Mouse (Mus musculus) kidney, adult 8-10 months (tissue): ENCODE results near the gene Plcg2.

ENCODE experiments used
- DNase-seq, 2 experiments: peaks; one replicate each; pipeline ENCODE4 v3.0.0; 2022

Gene Plcg2

GRCm38 (mm10) chr8:117498179-117498914, at the start of gene Plcg2:
Gene Plcg2, plus strand, starts transcription at chr8:117498291.
- DNase-seq, result peak in 1 of 2 experiments; percentile 32

GRCm38 (mm10) chr8:117451072-117451471, 47.0 kb upstream of the Plcg2 start:
- DNase-seq, result no peak

- DNase-seq, result no peak
Measured at GRCm38 (mm10) chr8:117453974-117454373, 44.1 kb upstream of the Plcg2 start.

GRCm38 (mm10) chr8:117454516-117455116, 43.5 kb upstream of the Plcg2 start:
- no peak for DNase-seq

GRCm38 (mm10) chr8:117455701-117456100, 42.4 kb upstream of the Plcg2 start:
- no peak for DNase-seq

- DNase-seq, result no peak
Measured at GRCm38 (mm10) chr8:117458440-117458839, 39.7 kb upstream of the Plcg2 start.

- DNase-seq, result no peak
Measured at GRCm38 (mm10) chr8:117462701-117463284, 35.3 kb upstream of the Plcg2 start.

GRCm38 (mm10) chr8:117464525-117464924, 33.6 kb upstream of the Plcg2 start:
- DNase-seq, result no peak

GRCm38 (mm10) chr8:117465250-117465649, 32.8 kb upstream of the Plcg2 start:
- DNase-seq, result peak; percentile 45 to 58

DNA sequence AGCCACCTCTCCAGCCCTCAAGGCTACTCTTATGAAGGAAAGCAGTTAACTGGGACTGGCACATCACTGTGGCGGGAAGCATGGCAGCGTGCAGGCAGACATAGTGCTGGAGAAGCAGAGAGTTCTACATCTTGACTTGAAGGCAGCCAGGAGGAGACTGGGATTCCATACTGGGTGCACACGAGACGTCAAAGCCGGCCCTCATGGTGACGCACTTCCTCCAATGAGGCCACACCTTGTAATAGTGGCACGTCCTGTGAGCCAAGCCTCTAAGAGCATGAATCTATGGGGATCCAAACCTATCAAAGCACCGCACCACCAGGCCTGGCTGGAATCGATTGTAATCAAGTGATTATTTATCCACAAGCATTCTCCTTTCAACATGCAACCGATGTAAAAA, 30.6 kb upstream of the Plcg2 start:
- DNase-seq, result no peak

DNA sequence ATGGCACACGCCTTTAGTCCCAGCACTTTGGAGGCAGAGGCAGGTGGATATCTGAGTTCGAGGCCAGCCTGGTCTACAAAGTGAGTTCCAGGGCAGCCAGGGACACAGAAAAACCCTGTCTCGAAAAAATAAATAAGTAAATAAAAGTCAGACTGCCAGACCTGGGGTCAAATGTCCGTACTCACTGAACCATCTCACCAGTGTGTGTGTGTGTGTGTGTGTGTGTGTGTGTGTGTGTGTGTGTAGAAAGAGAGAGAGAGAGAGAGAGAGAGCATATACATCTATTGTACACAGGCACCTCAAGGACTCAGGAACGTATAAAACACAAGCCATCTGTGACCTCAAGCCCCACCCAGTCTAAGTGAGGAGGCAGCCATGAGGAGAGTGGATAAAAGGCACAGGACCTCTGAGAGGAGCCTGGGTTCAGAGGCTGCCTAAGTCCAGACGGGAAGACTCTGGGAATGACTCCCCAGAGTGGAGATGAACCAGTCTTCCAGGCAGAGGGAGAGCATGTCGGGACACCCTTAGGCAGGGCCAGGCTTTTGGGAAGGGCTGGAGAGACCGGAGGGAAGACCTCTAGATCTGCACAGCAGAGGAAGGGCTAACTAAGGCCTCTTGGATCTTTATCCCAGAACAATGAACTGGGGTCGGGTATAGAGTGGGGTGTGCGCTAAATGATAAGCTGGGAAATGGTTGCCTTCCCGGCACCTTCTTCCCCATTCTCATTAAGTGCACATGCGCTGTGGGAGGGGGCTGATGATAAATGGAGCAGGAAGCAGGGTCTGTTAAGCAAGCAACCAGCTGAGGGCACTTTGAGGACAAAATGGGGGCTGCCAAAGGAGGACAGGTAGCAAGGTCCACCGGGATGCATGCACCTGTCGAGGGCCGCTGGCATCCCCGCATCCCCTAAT, 28.4 kb upstream of the Plcg2 start:
- peak; percentile 47 to 48 for DNase-seq

DNA sequence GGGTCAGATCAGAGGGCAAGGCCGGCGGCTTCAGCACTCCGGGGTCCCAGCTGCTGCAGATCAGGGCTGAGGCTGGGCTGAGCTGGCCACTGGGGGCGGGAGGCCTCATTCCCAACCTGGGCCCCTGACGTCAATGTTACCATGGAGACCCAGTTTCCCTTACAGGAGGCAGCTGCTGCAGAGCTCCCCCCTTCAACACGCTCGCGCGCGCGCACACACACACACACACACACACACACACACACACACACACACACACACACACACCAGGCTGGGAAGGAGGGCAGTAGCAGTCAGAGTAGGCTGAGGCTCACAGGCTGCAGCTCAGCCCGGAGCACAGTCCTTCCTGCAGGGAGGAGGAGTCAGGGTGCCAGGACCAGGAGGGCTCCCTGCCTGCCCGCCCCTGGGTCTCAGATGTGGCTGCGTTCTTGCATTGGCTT, 27.7 kb upstream of the Plcg2 start:
- peak; percentile 75 to 83 for DNase-seq

DNA sequence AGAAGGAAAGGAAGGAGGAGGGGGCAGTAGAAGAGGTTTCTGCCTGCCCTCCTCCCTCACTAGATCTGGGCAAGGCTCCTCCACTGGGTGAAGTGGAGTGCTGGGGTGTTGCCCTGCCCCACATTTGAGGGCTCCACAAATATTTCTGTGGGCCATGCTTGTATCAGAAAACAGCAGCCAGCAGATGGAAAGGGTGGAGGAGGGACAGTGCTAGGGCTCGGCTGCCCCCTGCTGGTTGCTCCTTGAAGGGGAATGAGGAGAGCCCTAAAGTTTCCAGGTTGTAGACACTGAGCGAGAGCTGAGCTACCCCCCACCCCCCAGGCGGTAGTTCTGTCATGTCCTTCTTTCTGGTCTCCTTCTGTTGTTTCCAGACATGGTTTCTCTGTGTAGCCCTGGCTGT, 26.9 kb upstream of the Plcg2 start:
- DNase-seq, result peak in 1 of 2 experiments; percentile 74

GRCm38 (mm10) chr8:117471655-117472054, 26.4 kb upstream of the Plcg2 start:
- no peak for DNase-seq

- DNase-seq, result no peak
Measured at GRCm38 (mm10) chr8:117472332-117472731, 25.8 kb upstream of the Plcg2 start.

DNA sequence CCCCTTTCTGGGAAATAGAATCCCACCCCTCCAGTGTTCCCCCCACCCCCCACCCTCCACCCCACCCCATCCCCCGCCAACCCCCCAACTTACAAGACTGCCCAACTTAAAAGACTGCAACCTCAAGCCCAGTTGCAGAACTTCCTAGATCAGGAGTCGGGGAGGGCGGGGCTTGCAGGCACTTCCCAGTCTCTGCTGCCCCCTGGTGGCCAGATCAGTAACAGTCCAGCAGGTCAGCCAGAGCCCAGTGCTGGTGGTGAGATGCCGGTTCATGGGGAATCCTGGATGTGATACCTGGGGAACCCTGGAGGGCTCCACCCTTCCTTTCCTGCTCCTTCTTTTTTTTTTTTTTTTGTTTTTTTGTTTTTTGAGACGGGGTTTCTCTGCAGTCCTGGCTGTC, 23.1 kb upstream of the Plcg2 start:
- peak; percentile 83 to 94 for DNase-seq

- DNase-seq, result no peak
Measured at GRCm38 (mm10) chr8:117475819-117476218, 22.3 kb upstream of the Plcg2 start.

DNA sequence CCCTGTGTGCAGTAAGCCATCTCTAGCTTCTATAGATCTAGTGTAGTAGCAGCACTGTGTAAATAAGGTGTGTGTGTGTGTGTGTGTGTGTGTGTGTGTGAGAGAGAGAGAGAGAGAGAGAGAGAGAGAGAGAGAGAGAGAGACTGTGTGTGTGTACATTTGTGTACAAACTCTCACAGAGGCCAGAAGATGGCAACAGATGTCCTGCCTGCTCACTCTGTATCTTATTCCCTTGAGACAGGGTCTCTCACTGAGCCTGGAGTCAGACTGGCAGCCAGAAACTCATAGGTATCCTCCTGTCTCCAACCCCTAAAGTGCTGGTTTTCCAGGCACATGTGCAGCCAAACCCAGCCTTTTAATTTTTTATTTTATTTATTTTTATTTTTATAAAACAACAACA, 20.0 kb upstream of the Plcg2 start:
- no peak for DNase-seq

DNA sequence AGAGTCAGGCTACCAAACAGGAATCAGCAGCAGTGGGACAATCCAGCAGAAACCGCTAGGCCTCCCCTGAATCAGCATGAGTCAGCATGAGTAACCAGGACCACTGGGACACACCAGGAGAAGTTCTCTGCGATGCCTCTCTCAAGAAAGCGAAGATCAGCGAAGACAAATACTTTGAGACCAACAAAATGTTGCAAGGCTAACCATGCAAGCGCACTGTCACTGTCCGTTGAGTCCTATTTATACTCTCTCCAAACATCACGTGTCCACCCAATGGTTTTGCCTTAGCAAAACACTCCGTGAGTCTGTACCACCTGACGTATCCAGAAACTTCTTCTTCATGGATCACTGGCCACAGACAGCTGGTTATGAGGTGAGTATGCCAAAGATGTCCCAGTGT, 18.1 kb upstream of the Plcg2 start:
- no peak for DNase-seq

DNA sequence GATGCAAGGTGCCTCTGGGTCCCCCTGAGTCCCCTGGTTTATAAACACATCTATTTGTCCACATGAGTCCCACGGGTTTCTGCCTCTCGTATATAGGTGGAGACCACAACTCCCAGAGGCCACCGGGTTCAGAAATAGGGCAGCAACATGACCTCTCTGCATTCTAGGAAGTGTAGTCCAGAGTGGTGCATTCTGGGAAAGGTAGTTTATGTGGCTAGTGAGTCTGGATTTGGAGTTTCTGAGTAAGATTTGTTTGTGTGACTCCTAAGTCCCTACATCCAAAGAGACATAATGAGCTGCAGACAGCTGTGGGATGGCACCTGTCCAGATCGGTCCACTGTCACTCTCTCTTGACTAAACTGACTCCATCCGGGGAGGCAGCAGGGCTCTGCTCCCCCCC, 17.6 kb upstream of the Plcg2 start:
- no peak for DNase-seq

DNA sequence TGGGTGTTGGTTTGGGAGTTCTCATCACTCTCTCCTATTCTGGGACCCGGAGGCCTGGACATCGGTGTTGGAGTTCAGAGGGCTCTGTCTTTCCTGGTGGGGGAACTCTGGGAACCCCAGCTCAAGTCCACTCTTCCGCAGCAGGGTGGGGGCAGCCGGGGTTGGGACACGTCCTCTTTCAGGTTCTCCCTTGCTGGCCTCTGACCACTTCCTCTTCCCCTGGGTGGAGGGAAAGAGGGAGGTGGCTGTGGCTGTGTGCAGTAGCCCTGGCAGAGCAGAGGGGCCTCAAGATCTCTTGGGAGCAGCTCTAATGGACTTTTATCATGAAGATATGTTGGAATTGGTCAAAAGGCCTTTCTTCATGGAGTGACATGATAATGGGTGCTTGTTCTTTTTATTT, 16.3 kb upstream of the Plcg2 start:
- no peak for DNase-seq

DNA sequence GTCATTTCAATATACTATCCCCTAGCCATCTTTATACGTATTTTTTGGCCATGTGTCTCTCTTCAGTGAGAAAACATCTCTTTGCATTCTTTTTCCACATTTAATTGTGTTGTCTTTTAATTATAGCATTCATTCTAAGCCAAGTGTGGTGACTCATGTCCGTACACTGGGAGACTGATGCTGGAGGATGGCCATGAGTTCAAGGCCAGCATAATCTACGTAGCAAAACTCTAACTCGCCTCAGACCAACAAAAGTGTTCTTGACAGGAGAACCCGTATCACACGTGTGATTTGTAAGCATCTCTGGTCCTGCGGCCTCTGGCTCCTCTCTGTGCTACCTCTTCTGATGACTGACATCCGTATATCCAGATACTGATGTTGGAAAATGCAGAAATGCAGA, 13.4 kb upstream of the Plcg2 start:
- DNase-seq, result no peak

DNA sequence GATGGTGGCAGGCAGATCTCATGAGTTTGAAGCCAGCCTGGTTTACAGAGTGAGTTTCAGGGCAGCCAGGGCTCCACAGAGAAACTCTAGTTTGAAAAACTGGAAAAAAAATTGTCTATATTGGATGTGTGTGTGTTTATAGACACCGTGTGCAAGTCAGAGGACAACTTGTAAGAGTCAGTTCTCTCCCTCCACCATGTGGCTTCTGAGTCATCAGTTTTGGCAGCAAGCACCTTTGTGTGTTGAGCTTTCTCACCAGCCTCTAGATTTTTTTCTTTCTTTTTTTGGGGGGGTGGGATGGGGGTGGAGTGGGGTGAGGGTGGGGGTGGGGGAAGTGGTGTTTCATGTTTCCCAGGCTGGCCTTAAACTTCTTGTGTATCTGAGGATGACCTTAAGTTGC, 12.8 kb upstream of the Plcg2 start:
- no peak for DNase-seq
